12 mouse cellular contexts compared by ENCODE assay signal in the genomic region with DNA sequence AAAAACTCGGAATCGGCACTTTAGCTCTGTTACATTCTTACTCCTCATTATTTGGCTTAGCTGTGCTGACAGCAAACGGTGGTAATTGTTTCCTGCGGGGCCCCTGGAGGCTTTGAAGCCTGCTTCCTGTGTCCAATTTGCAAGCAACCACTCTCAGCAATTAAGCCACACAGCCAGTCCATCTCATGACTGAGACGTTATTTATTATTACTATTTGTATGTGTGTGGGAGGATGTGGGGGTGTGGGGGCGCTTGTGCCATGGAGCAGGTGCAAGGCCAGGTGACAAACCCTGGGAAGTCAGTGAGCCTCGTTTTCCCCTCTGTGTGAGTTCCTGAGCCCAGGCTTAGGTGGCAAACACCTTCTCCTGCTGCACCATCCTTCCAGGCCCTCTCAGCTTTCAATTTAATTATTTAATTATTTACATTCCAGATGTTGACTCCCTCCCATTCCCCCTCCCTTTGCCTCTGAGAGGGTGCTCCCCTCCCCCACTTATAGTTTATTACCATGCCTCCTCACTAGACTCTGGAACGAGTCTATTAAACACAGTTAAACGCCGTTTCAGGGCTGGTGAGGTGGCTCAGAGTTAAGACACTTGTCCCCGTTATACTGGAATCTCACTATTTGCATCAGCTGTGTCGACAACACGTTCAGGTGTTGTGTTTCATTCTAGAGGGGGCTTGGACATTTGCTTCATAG. TPM values are rescaled to one million over a fixed set of nuclear protein-coding genes. Genes with fewer than 3 reads are reported as not detected.
DNase-seq lines count a peak whose midpoint lies in the region; ATAC-seq and TF ChIP-seq lines count a peak whose summit lies in the region.
"Had no signal": no experiment of that assay in that cellular context is flagged by ENCODE, and none has a peak within 500 bp of the region (broad histone marks: within the 10 kb centered on the region; RNA-seq: fewer than 3 reads in every experiment).

No protein-coding gene starts in this region.

- WGBS in kidney, postnatal 0 days, result 11% methylated on average over 13 of the region's 13 CpGs
- WGBS in embryonic facial prominence, embryonic 10.5 days, result 37% methylated on average over 13 of the region's 13 CpGs
- 42% methylated on average over 13 of the region's 13 CpGs for WGBS in liver, postnatal 0 days (ENCODE audit: insufficient replicate concordance)

- H3K4me1 ChIP-seq in kidney, postnatal 0 days (replicated peaks; ENCODE audit: insufficient read depth, low read length), result no peaks in the 10 kb centered on the region
- peaks cover 76% of the 10 kb centered on the region for H3K4me1 ChIP-seq in E14TG2a.4 (replicated peaks; ENCODE audit: low read depth, low read length)
- peaks cover 29% of the 10 kb centered on the region for H3K4me1 ChIP-seq in embryonic facial prominence, embryonic 10.5 days
- peaks cover 24% of the 10 kb centered on the region for H3K4me1 ChIP-seq in liver, postnatal 0 days (ENCODE audit: insufficient read depth)

- no peak overlapping the region for H3K27ac ChIP-seq in kidney, postnatal 0 days
- no peak overlapping the region for H3K27ac ChIP-seq in embryonic facial prominence, embryonic 10.5 days (replicated peaks)
- 0 out of 2 replicates have a peak overlapping the region, but pooled peaks have one; percentile 12 for H3K27ac ChIP-seq in liver, postnatal 0 days (ENCODE audit: low read depth)
- H3K27ac ChIP-seq: embryonic facial prominence, embryonic 15.5 days; midbrain, embryonic 12.5 days had no signal

- TF ChIP-seq EP300 in liver, postnatal 0 days (IDR thresholded peaks at IDR 0.05; ENCODE audit: low read depth), result no peak

- peak; percentile 46; the same call in 1 of the 2 replicates for ATAC-seq in kidney, postnatal 0 days (replicated peaks; ENCODE audit: low FRiP score, low read depth)
- no peak for ATAC-seq in liver, postnatal 0 days

- H3K36me3 ChIP-seq in kidney, postnatal 0 days (ENCODE audit: insufficient read depth, low read length), result no peaks in the 10 kb centered on the region
- H3K36me3 ChIP-seq in E14TG2a.4 (ENCODE audit: insufficient read depth, low read length), result no peaks in the 10 kb centered on the region
- no peaks in the 10 kb centered on the region for H3K36me3 ChIP-seq in embryonic facial prominence, embryonic 10.5 days (replicated peaks)
- H3K36me3 ChIP-seq in liver, postnatal 0 days (replicated peaks; ENCODE audit: insufficient read depth, low read length), result peaks cover 65% of the 10 kb centered on the region
- H3K36me3 ChIP-seq: embryonic facial prominence, embryonic 15.5 days; midbrain, embryonic 12.5 days had no signal

- DNase-seq in kidney, postnatal 0 days (ENCODE audit: low spot score), result peak; percentile 62
- no peak for DNase-seq in kidney, postnatal 25 days
- peak; percentile 60 for DNase-seq in embryonic facial prominence, embryonic 10.5 days (ENCODE audit: low spot score)
- DNase-seq in liver, postnatal 0 days, result no peak
- no peak for DNase-seq in cerebellum, adult 11-12 months
- no peak for DNase-seq in heart, postnatal 10 days
- DNase-seq in thymus, postnatal 36 days, result no peak
- DNase-seq: right cerebral cortex, postnatal 4 days; thymus, postnatal 25 days had no signal

- H3K9ac ChIP-seq in kidney, postnatal 0 days (ENCODE audit: low read depth, low read length), result no peak overlapping the region
- H3K9ac ChIP-seq in liver, postnatal 0 days (replicated peaks), result no peak overlapping the region
- H3K9ac ChIP-seq: embryonic facial prominence, embryonic 15.5 days; midbrain, embryonic 12.5 days had no signal

- no peak overlapping the region for H3K4me2 ChIP-seq in kidney, postnatal 0 days (ENCODE audit: low read length)
- 0 out of 2 replicates have a peak overlapping the region, but pooled peaks have one; percentile 9 for H3K4me2 ChIP-seq in liver, postnatal 0 days (ENCODE audit: low read depth, low read length)
- H3K4me2 ChIP-seq: embryonic facial prominence, embryonic 15.5 days; midbrain, embryonic 12.5 days had no signal

- H3K27me3 ChIP-seq in kidney, postnatal 0 days (ENCODE audit: insufficient read depth, low read length), result no peaks in the 10 kb centered on the region
- H3K27me3 ChIP-seq in E14TG2a.4 (ENCODE audit: insufficient read depth, low read length), result no peaks in the 10 kb centered on the region
- peaks cover 11% of the 10 kb centered on the region for H3K27me3 ChIP-seq in embryonic facial prominence, embryonic 10.5 days (replicated peaks; ENCODE audit: low read depth, poor library complexity, severe bottlenecking)
- no peaks in the 10 kb centered on the region for H3K27me3 ChIP-seq in liver, postnatal 0 days (ENCODE audit: insufficient read depth, low read length)
- H3K27me3 ChIP-seq: embryonic facial prominence, embryonic 15.5 days; midbrain, embryonic 12.5 days had no signal

- no peaks in the 10 kb centered on the region for H3K9me3 ChIP-seq in kidney, postnatal 0 days (replicated peaks; ENCODE audit: low read length)
- H3K9me3 ChIP-seq in E14TG2a.4 (ENCODE audit: low read length), result no peaks in the 10 kb centered on the region
- no peaks in the 10 kb centered on the region for H3K9me3 ChIP-seq in embryonic facial prominence, embryonic 10.5 days
- H3K9me3 ChIP-seq in liver, postnatal 0 days (ENCODE audit: low read length), result no peaks in the 10 kb centered on the region
- H3K9me3 ChIP-seq: embryonic facial prominence, embryonic 15.5 days; midbrain, embryonic 12.5 days had no signal

- intact Hi-C loops in heart, postnatal 10 days (cut with DNase I), result no loop called here

- no peak overlapping the region for H3K4me3 ChIP-seq in kidney, postnatal 0 days (replicated peaks; ENCODE audit: low read depth, low read length)
- peak overlapping the region; percentile 39 for H3K4me3 ChIP-seq in E14TG2a.4 (replicated peaks; ENCODE audit: low read length)
- H3K4me3 ChIP-seq in embryonic facial prominence, embryonic 10.5 days, result 0 out of 2 replicates have a peak overlapping the region, but pooled peaks have one; percentile 25
- H3K4me3 ChIP-seq in liver, postnatal 0 days (ENCODE audit: low read depth, low read length), result no peak overlapping the region
- H3K4me3 ChIP-seq: embryonic facial prominence, embryonic 15.5 days; midbrain, embryonic 12.5 days had no signal

- TF ChIP-seq CTCF in kidney, postnatal 0 days (IDR thresholded peaks at IDR 0.05; ENCODE audit: low read depth), result no peak
- TF ChIP-seq CTCF in E14TG2a.4 (conservative IDR thresholded peaks at IDR 0.05; ENCODE audit: low read length), result no peak
- TF ChIP-seq CTCF in liver, postnatal 0 days (IDR thresholded peaks at IDR 0.05; ENCODE audit: low read depth), result no peak

RNA-seq across cellular contexts. Expression of gene Optn, which starts 18.4 kb away (rescaled TPM):
- 23.5 and 23.8 TPM in 2 replicates for polyA plus RNA-seq in kidney, postnatal 0 days (2015; fragmentation: Nextera tagmentation; extraction: Ambion mirVana)
- 4.4 and 4.8 TPM in 2 replicates for polyA plus RNA-seq in embryonic facial prominence, embryonic 10.5 days (2016; fragmentation: Nextera tagmentation; extraction: Ambion mirVana)
- polyA plus RNA-seq in liver, postnatal 0 days (2015; fragmentation: Nextera tagmentation; extraction: Ambion mirVana), result 41.0 and 42.0 TPM in 2 replicates
- total RNA-seq in heart, postnatal 10 days (2021), result 10 to 100 TPM; 42.1 to 42.2 TPM

RNA-seq across cellular contexts. Expression of gene Mcm10, which starts 32.8 kb away (rescaled TPM):
- polyA plus RNA-seq in kidney, postnatal 0 days (2015; fragmentation: Nextera tagmentation; extraction: Ambion mirVana), result 13.2 and 14.7 TPM in 2 replicates
- 76.4 and 80.4 TPM in 2 replicates for polyA plus RNA-seq in embryonic facial prominence, embryonic 10.5 days (2016; fragmentation: Nextera tagmentation; extraction: Ambion mirVana)
- 10.5 and 12.2 TPM in 2 replicates for polyA plus RNA-seq in liver, postnatal 0 days (2015; fragmentation: Nextera tagmentation; extraction: Ambion mirVana)
- 1 to 10 TPM; 3.5 to 3.9 TPM for total RNA-seq in heart, postnatal 10 days (2021)

Comparison
In these comparisons a context has a peak if more than half of its experiments do, and no peak if none do; other contexts are left out.
1. DNase-seq: peak in kidney, postnatal 0 days (single experiment) and embryonic facial prominence, embryonic 10.5 days (single experiment); none in kidney, postnatal 25 days (0 of 2), liver, postnatal 0 days (single experiment), cerebellum, adult 11-12 months (single experiment), heart, postnatal 10 days (0 of 2) and thymus, postnatal 36 days (0 of 2).
2. H3K4me3 ChIP-seq: peak in E14TG2a.4 (single experiment) and embryonic facial prominence, embryonic 10.5 days (single experiment); none in kidney, postnatal 0 days (single experiment) and liver, postnatal 0 days (single experiment).